ENCODE assay signal across 17 mouse cellular contexts in genomic region chr8:8938536-8938935, GRCm38 (mm10).
"Had no signal": no experiment of that assay in that cellular context is flagged by ENCODE, and none has a peak within 500 bp of the region (broad histone marks: within the 10 kb centered on the region; RNA-seq: fewer than 3 reads in every experiment).

No protein-coding gene starts in this region.

- H3K36me3 ChIP-seq: lung, embryonic 15.5 days; midbrain, embryonic 13.5 days; midbrain, embryonic 15.5 days; neural tube, embryonic 12.5 days; stomach, embryonic 15.5 days had no signal

- H3K4me3 ChIP-seq: lung, embryonic 15.5 days; megakaryocyte, embryonic 14.5 days; midbrain, embryonic 13.5 days; midbrain, embryonic 15.5 days; neural tube, embryonic 12.5 days; stomach, embryonic 15.5 days had no signal

- H3K9ac ChIP-seq: lung, embryonic 15.5 days; midbrain, embryonic 13.5 days; midbrain, embryonic 15.5 days; neural tube, embryonic 12.5 days; stomach, embryonic 15.5 days had no signal

- DNase-seq: lung, adult 2 months; lung, postnatal 14 days; lung, postnatal 36 days; right cerebral cortex, postnatal 14 days; thymus, adult 2 months; thymus, postnatal 25 days; thymus, postnatal 4 days had no signal

- H3K27ac ChIP-seq: lung, embryonic 15.5 days; macrophage; midbrain, embryonic 13.5 days; midbrain, embryonic 15.5 days; neural tube, embryonic 12.5 days; stomach, embryonic 15.5 days; stomach, postnatal 0 days had no signal

- ATAC-seq: lung, postnatal 0 days; midbrain, embryonic 13.5 days; midbrain, embryonic 15.5 days had no signal

- H3K4me2 ChIP-seq: lung, embryonic 15.5 days; midbrain, embryonic 11.5 days; midbrain, embryonic 13.5 days; midbrain, embryonic 15.5 days; neural tube, embryonic 12.5 days; stomach, embryonic 15.5 days had no signal

- H3K9me3 ChIP-seq: lung, embryonic 15.5 days; midbrain, embryonic 13.5 days; midbrain, embryonic 15.5 days; neural tube, embryonic 12.5 days; stomach, embryonic 15.5 days had no signal

- H3K4me1 ChIP-seq: lung, embryonic 15.5 days; megakaryocyte, embryonic 14.5 days; midbrain, embryonic 15.5 days; neural tube, embryonic 12.5 days; stomach, embryonic 15.5 days had no signal

- H3K27me3 ChIP-seq: lung, embryonic 15.5 days; megakaryocyte, embryonic 14.5 days; neural tube, embryonic 12.5 days; stomach, embryonic 15.5 days had no signal
